Mouse (Mus musculus): ENCODE data around the gene Eme2.

GRCm38 (mm10) chr17:24933163-24933562, 38.3 kb upstream of the Eme2 start:
- TF ChIP-seq CTCF (IDR thresholded peaks at IDR 0.05; ENCODE audit: borderline replicate concordance, insufficient read depth, low read length) (no peak), POLR2A (IDR thresholded peaks at IDR 0.05; ENCODE audit: low read depth, low read length) (no peak)
